Mouse (Mus musculus): ENCODE data around the gene 1700012P22Rik. TPM values are rescaled to one million over a fixed set of nuclear protein-coding genes. Genes with fewer than 3 reads are reported as not detected.

The 1700012P22Rik gene
- not detected in 2 replicates for polyA plus RNA-seq (2012; ENCODE audit: insufficient read depth, insufficient read length, missing spikeins)

GRCm38 (mm10) chr4:144438672-144439071 lies at the start of gene 1700012P22Rik:
Gene 1700012P22Rik, minus strand, starts transcription at chr4:144438772.
- TF ChIP-seq CTCF (IDR thresholded peaks at IDR 0.05; ENCODE audit: low read depth, low read length) (no peak), POLR2A (IDR thresholded peaks at IDR 0.05; ENCODE audit: borderline replicate concordance, low read depth, low read length) (no peak)
- no peak within 1 kb of the TSS for H3K4me3 ChIP-seq (ENCODE audit: insufficient read depth, low read length)

GRCm38 (mm10) chr4:144468091-144468490 lies 29.5 kb upstream of the 1700012P22Rik start:
- Histone ChIP-seq H3K4me3 (ENCODE audit: insufficient read depth, low read length) (no peak overlapping the region), H3K27ac (ENCODE audit: insufficient read depth, low read depth, low read length) (no peak overlapping the region), H3K4me1 (ENCODE audit: control insufficient read depth, insufficient read depth, low read length) (no peaks in the 10 kb centered on the region)
- no peak for TF ChIP-seq CTCF (IDR thresholded peaks at IDR 0.05; ENCODE audit: low read depth, low read length)
- no peak for TF ChIP-seq POLR2A (IDR thresholded peaks at IDR 0.05; ENCODE audit: borderline replicate concordance, low read depth, low read length)

More at GRCm38 (mm10) chr4:144438672-144439071, at the start of gene 1700012P22Rik:
- Histone ChIP-seq H3K27ac (ENCODE audit: insufficient read depth, low read depth, low read length) (no peak within 1 kb of the TSS), H3K4me1 (ENCODE audit: control insufficient read depth, insufficient read depth, low read length) (no peaks in the 10 kb centered on the region)

GRCm38 (mm10) chr4:144465206-144465605 lies 26.6 kb upstream of the 1700012P22Rik start:
- TF ChIP-seq CTCF (IDR thresholded peaks at IDR 0.05; ENCODE audit: low read depth, low read length): no peak
- TF ChIP-seq POLR2A (IDR thresholded peaks at IDR 0.05; ENCODE audit: borderline replicate concordance, low read depth, low read length): no peak
- Histone ChIP-seq H3K4me3 (ENCODE audit: insufficient read depth, low read length) (no peak overlapping the region), H3K4me1 (ENCODE audit: control insufficient read depth, insufficient read depth, low read length) (no peaks in the 10 kb centered on the region), H3K27ac (ENCODE audit: insufficient read depth, low read depth, low read length) (no peak overlapping the region)

GRCm38 (mm10) chr4:144463656-144464055 lies 25.1 kb upstream of the 1700012P22Rik start, which contains the start of gene Aadacl3:
Gene Aadacl3, minus strand, starts transcription at chr4:144463756.
- no peak within 1 kb of the TSS for H3K27ac ChIP-seq (ENCODE audit: insufficient read depth, low read depth, low read length)
- TF ChIP-seq POLR2A (IDR thresholded peaks at IDR 0.05; ENCODE audit: borderline replicate concordance, low read depth, low read length) (no peak), CTCF (IDR thresholded peaks at IDR 0.05; ENCODE audit: low read depth, low read length) (no peak)
- no peak within 1 kb of the TSS for H3K4me3 ChIP-seq (ENCODE audit: insufficient read depth, low read length)
- H3K4me1 ChIP-seq (ENCODE audit: control insufficient read depth, insufficient read depth, low read length): no peaks in the 10 kb centered on the region

GRCm38 (mm10) chr4:144453217-144453616 lies 14.6 kb upstream of the 1700012P22Rik start, which contains the start of gene Gm9944:
Gene Gm9944, minus strand, starts transcription at chr4:144453317.
- Histone ChIP-seq H3K4me1 (ENCODE audit: control insufficient read depth, insufficient read depth, low read length) (no peaks in the 10 kb centered on the region), H3K4me3 (ENCODE audit: insufficient read depth, low read length) (no peak within 1 kb of the TSS), H3K27ac (ENCODE audit: insufficient read depth, low read depth, low read length) (no peak within 1 kb of the TSS)
- TF ChIP-seq CTCF (IDR thresholded peaks at IDR 0.05; ENCODE audit: low read depth, low read length) (no peak), POLR2A (IDR thresholded peaks at IDR 0.05; ENCODE audit: borderline replicate concordance, low read depth, low read length) (no peak)

- Histone ChIP-seq H3K4me1 (ENCODE audit: control insufficient read depth, insufficient read depth, low read length) (no peaks in the 10 kb centered on the region), H3K4me3 (ENCODE audit: insufficient read depth, low read length) (no peak overlapping the region), H3K27ac (ENCODE audit: insufficient read depth, low read depth, low read length) (no peak overlapping the region)
- TF ChIP-seq POLR2A (IDR thresholded peaks at IDR 0.05; ENCODE audit: borderline replicate concordance, low read depth, low read length): no peak
- TF ChIP-seq CTCF (IDR thresholded peaks at IDR 0.05; ENCODE audit: low read depth, low read length): no peak
These were observed 10.0 kb upstream of the 1700012P22Rik start for GRCm38 (mm10) chr4:144448546-144448945.

GRCm38 (mm10) chr4:144441582-144441981 lies 3.0 kb upstream of the 1700012P22Rik start:
- Histone ChIP-seq H3K4me3 (ENCODE audit: insufficient read depth, low read length) (no peak overlapping the region), H3K27ac (ENCODE audit: insufficient read depth, low read depth, low read length) (no peak overlapping the region), H3K4me1 (ENCODE audit: control insufficient read depth, insufficient read depth, low read length) (no peaks in the 10 kb centered on the region)
- no peak for TF ChIP-seq POLR2A (IDR thresholded peaks at IDR 0.05; ENCODE audit: borderline replicate concordance, low read depth, low read length)
- no peak for TF ChIP-seq CTCF (IDR thresholded peaks at IDR 0.05; ENCODE audit: low read depth, low read length)

- Histone ChIP-seq H3K4me3 (ENCODE audit: insufficient read depth, low read length) (no peak overlapping the region), H3K4me1 (ENCODE audit: control insufficient read depth, insufficient read depth, low read length) (no peaks in the 10 kb centered on the region), H3K27ac (ENCODE audit: insufficient read depth, low read depth, low read length) (no peak overlapping the region)
- TF ChIP-seq CTCF (IDR thresholded peaks at IDR 0.05; ENCODE audit: low read depth, low read length) (no peak), POLR2A (IDR thresholded peaks at IDR 0.05; ENCODE audit: borderline replicate concordance, low read depth, low read length) (no peak)
These were observed 2.5 kb upstream of the 1700012P22Rik start for GRCm38 (mm10) chr4:144441095-144441494.

GRCm38 (mm10) chr4:144433216-144433615 lies 5.4 kb downstream of the 1700012P22Rik start:
- TF ChIP-seq CTCF (IDR thresholded peaks at IDR 0.05; ENCODE audit: low read depth, low read length): no peak
- TF ChIP-seq POLR2A (IDR thresholded peaks at IDR 0.05; ENCODE audit: borderline replicate concordance, low read depth, low read length): no peak
- no peaks in the 10 kb centered on the region for H3K4me1 ChIP-seq (ENCODE audit: control insufficient read depth, insufficient read depth, low read length)

GRCm38 (mm10) chr4:144430723-144431122 lies 7.8 kb downstream of the 1700012P22Rik start:
- no peak for TF ChIP-seq CTCF (IDR thresholded peaks at IDR 0.05; ENCODE audit: low read depth, low read length)
- no peak for TF ChIP-seq POLR2A (IDR thresholded peaks at IDR 0.05; ENCODE audit: borderline replicate concordance, low read depth, low read length)
- Histone ChIP-seq H3K27ac (ENCODE audit: insufficient read depth, low read depth, low read length) (no peak overlapping the region), H3K4me3 (ENCODE audit: insufficient read depth, low read length) (no peak overlapping the region), H3K4me1 (ENCODE audit: control insufficient read depth, insufficient read depth, low read length) (no peaks in the 10 kb centered on the region)

More at GRCm38 (mm10) chr4:144433216-144433615, 5.4 kb downstream of the 1700012P22Rik start:
- Histone ChIP-seq H3K4me3 (ENCODE audit: insufficient read depth, low read length) (no peak overlapping the region), H3K27ac (ENCODE audit: insufficient read depth, low read depth, low read length) (no peak overlapping the region)

All from bone marrow macrophage, adult 2 months (primary cell).